Mouse (Mus musculus): ENCODE measurements around the gene Rab44. TPM values are rescaled to one million over a fixed set of nuclear protein-coding genes. Genes with fewer than 3 reads are reported as not detected.
"Not testable (repeated sequence)": the region's sequence is repeated elsewhere in the genome, so short reads cannot be mapped to it uniquely, and the experiment has no call there.

The Rab44 gene
- total RNA-seq (2021), result under 1 TPM in 1 of 2 experiments, not detected in 1; 0.59 TPM
- long read RNA-seq, experiment 1, result 0 reads
- long read RNA-seq, experiment 2, result 0 reads

- intact Hi-C loops (cut with DNase I), result no loop called here
- DNase-seq, result no peak
- Histone ChIP-seq H3K4me3 (no peak within 1 kb of the TSS), H3K27ac (no peak within 1 kb of the TSS)
- TF ChIP-seq CTCF (IDR thresholded peaks at IDR 0.05), result no peak
These were observed at the start of gene Rab44 for GRCm38 (mm10) chr17:29113591-29114352. TSS of gene Rab44 (plus strand) at chr17:29114145.

DNA sequence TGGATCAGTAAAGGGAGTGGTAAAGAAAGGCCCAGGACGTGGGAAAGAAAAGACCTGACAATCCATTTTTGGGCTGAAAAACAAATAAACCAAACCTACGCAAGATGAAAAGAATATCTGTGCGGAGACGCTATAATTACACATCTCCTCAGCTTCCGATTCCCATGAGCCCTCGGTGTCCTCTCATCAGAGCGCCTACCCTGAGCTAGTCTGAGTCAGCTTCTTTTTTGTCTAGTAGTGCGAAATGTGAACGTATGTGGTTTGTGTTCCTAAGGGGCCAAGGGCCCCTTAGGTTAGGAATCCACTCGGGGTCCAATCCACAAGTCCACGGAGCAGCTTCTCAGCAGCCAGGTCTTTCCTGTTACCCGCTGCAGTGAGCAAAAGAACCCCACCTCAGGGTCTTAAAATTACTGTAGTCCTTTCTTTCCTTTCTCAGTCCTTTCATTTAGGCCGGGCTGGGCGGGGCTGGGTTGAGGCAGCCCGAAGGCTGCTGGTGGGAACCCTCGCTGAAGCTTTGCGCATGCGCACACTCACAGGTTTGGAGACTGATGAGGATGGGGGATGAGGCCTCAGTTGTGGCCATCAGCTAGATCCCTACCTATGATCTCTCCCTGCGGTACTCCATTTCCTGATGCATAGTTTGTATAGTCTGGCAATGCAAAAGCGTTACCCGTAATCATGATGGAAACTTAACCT is 48.6 kb upstream of the Rab44 start:
- no peak for TF ChIP-seq CTCF (IDR thresholded peaks at IDR 0.05)

DNA sequence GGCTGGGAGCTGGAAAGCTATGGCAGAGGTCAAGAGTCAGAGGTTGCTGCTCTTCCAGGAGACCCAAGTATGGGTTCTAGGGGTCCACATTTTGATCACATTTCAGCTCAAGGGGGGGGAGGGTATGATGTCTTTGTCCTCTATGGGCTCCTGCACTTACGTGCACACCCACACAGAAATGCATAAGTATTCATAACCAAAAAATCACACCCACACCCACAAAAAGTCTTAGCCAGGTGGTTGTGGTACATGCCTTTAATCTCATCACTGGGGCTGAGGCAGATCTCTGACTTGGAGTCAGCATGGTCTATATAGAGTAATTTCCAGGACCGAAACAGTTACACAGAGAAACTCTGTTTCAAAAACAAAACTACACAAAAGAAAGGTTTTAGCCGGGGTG is 48.0 kb upstream of the Rab44 start:
- Histone ChIP-seq H3K27ac (no peak overlapping the region), H3K4me3 (no peak overlapping the region)
- intact Hi-C loops (cut with DNase I), result no loop called here
- no peak for DNase-seq
- no peak for TF ChIP-seq CTCF (IDR thresholded peaks at IDR 0.05)

More for the DNA sequence above, 48.6 kb upstream of the Rab44 start:
- Histone ChIP-seq H3K27ac (no peak overlapping the region), H3K4me3 (no peak overlapping the region)
- no peak for DNase-seq
- intact Hi-C loops (cut with DNase I), result no loop called here

- intact Hi-C loops (cut with DNase I); H3K27ac ChIP-seq; H3K4me3 ChIP-seq; DNase-seq: not testable (repeated sequence)
These were observed 46.5 kb upstream of the Rab44 start for GRCm38 (mm10) chr17:29067416-29067815.

DNA sequence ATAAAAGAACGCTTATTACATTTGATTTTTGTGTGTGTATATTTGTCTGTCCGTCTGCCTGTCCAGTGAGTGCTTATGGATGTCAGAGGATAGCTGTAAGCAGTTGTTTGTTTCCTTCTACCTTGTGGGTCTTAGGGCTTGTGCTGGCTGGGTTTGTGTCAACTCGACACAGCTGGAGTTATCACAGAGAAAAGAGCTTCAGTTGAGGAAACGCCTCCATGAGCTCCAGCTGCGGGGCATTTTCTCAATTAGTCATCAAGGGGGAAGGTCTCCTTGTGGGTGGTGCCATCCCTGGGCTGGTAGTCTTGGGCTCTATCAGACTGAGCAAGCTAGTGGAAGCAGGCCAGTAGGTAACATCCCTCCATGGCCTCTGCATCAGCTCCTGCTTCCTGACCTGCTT is 46.1 kb upstream of the Rab44 start:
- no peak for DNase-seq
- Histone ChIP-seq H3K4me3 (no peak overlapping the region), H3K27ac (no peak overlapping the region)
- TF ChIP-seq CTCF (IDR thresholded peaks at IDR 0.05), result no peak
- intact Hi-C loops (cut with DNase I), result no loop called here

DNA sequence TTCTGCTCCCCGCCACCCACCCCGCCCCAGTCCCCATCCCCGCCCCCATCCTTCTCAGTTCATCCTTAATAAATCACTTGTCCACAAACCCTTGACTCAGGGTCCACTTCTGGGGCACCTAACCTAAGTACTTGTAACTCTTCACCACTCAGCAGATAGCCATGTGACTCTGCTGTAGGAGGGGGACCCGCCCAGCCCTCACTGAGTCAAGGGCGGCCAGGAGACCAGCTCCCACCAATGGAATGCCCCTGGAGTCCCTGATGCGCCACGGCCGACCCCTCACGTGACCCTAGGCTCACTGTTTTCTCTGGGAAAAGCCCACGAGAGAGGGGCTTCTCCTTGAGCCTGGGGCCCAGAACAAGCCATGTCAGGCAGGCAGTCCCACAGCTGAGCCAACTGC is 44.9 kb upstream of the Rab44 start:
- DNase-seq, result no peak
- Histone ChIP-seq H3K4me3 (no peak overlapping the region), H3K27ac (no peak overlapping the region)
- intact Hi-C loops (cut with DNase I), result no loop called here
- TF ChIP-seq CTCF (IDR thresholded peaks at IDR 0.05), result no peak

DNA sequence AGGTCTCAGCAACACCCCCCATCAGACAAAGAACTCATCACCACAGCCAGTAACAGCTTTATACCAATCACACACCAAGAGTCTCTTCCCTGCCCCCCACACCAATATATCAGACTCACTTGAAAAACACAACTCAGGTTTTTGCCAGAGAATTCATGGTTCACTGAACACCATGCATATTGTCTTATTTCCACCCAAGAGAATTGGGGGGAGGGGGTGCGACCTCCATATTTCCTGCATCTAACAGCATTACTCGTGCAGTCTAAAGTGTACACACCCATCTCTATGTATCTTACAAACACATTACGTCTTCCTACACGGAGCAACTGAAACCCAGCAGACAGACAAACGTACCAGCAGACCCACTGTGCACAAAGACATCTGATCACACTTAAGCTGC is 42.1 kb upstream of the Rab44 start:
- H3K27ac ChIP-seq, result no peak overlapping the region
- intact Hi-C loops (cut with DNase I), result no loop called here
- no peak for TF ChIP-seq CTCF (IDR thresholded peaks at IDR 0.05)
- H3K4me3 ChIP-seq, result no peak overlapping the region
- DNase-seq, result no peak

- intact Hi-C loops (cut with DNase I), result no loop called here
- H3K4me3 ChIP-seq, result peak overlapping the region; percentile 19; the same call in 1 of the 2 replicates
- no peak for DNase-seq
- H3K27ac ChIP-seq, result peak overlapping the region; percentile 64
- no peak for TF ChIP-seq CTCF (IDR thresholded peaks at IDR 0.05)
These were observed 41.1 kb upstream of the Rab44 start for GRCm38 (mm10) chr17:29072701-29073307.

- Histone ChIP-seq H3K4me3 (peak overlapping the region; percentile 19; the same call in 1 of the 2 replicates), H3K27ac (peak overlapping the region; percentile 64)
- no peak for DNase-seq
- intact Hi-C loops (cut with DNase I), result no loop called here
- no peak for TF ChIP-seq CTCF (IDR thresholded peaks at IDR 0.05)
These were observed 40.6 kb upstream of the Rab44 start for GRCm38 (mm10) chr17:29073313-29073712.

DNA sequence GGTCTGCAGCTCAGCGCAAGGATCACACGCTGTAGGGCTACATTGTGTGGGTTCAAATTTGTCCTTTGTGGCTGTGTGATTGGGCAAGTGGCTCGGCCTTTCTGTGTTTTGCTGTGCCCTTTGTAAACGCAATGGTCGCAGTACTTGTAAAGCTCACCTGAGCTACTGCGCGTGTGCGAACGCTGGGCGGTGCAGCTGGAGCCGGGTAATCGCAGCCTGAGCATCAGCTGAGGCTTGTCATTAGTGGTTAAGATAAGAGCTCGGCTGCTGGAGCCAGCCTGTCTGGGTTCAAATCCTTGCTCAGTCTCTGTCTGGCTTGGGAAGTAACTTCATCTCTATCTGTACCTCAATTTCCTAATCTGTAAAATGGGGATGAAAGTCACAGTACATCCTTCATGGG is 39.9 kb upstream of the Rab44 start:
- H3K4me3 ChIP-seq, result no peak overlapping the region
- DNase-seq, result no peak
- TF ChIP-seq CTCF (IDR thresholded peaks at IDR 0.05), result no peak
- H3K27ac ChIP-seq, result no peak overlapping the region
- intact Hi-C loops (cut with DNase I), result no loop called here

GRCm38 (mm10) chr17:29076235-29076634 is 37.7 kb upstream of the Rab44 start:
- no peak for DNase-seq
- Histone ChIP-seq H3K4me3 (no peak overlapping the region), H3K27ac (peak overlapping the region; percentile 35)
- no peak for TF ChIP-seq CTCF (IDR thresholded peaks at IDR 0.05)
- intact Hi-C loops (cut with DNase I), result loop anchor here (2.0 kb wide), 1 partner anchor 17 kb away; no protein-coding TSS in a partner anchor

DNA sequence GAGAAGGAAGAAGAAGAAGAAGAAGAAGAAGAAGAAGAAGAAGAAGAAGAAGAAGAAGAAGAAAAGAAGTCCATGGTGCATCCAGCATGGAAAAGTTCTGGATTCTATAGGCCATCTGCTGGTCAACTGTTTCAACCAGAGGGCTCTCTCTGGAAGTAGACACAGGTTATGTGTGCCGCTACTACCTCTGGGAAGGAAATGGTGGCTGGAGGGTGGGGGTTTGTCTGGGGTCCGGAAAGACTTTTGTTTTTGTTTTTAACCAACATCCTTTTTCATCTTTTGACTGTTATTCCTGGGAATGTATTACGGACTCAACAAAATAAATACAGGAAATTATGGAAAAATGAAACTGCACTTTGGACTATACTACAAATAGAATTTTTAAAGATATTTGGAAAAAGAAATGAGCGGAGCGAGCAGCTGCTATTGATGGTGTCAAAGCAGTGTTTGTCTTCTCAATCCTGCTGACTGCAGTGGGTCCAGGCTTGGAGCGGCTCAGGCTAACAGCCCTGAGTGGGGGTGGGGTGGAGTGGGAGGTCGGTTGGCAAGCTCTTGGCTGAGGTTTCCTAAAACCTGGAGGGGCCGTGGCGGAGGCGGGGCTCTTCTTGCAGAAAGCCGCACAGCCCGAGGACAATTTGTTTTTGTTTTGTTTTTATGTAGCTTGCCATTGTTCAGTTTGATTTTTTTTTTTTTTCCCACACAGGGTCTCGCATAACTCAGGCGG is 36.0 kb upstream of the Rab44 start:
- no peak for TF ChIP-seq CTCF (IDR thresholded peaks at IDR 0.05)
- peak overlapping the region; percentile 91 for H3K27ac ChIP-seq
- intact Hi-C loops (cut with DNase I), result loop anchor here (2.0 kb wide), 1 partner anchor 19 kb away; no protein-coding TSS in a partner anchor
- peak overlapping the region; percentile 65 for H3K4me3 ChIP-seq
- peak; percentile 66 for DNase-seq

Data from gastrocnemius, adult 2 months (tissue).